Mouse (Mus musculus) common myeloid progenitor, adult 5-6 weeks (primary cell): ENCODE measurements around the gene Scml4. TPM values are rescaled to one million over a fixed set of nuclear protein-coding genes. Genes with fewer than 3 reads are reported as not detected.

Experiments used
- ATAC-seq: replicated peaks from 2 replicates; pipeline ENCODE4 v1.8.0; 2016; ENCODE audit warnings: low read depth, mild to moderate bottlenecking, moderate TSS enrichment, inconsistent platforms; ENCODE audit not compliant: poor library complexity, severe bottlenecking
- total RNA-seq: library from RNA; stranded (forward); fragments of 200-1000, 187-1606 nt; gene quantifications from 2 replicates; pipeline ENCODE4 v1.2.3, GENCODE M21; 2017

Gene Scml4
- 2.7 and 3.0 TPM in 2 replicates for total RNA-seq

DNA sequence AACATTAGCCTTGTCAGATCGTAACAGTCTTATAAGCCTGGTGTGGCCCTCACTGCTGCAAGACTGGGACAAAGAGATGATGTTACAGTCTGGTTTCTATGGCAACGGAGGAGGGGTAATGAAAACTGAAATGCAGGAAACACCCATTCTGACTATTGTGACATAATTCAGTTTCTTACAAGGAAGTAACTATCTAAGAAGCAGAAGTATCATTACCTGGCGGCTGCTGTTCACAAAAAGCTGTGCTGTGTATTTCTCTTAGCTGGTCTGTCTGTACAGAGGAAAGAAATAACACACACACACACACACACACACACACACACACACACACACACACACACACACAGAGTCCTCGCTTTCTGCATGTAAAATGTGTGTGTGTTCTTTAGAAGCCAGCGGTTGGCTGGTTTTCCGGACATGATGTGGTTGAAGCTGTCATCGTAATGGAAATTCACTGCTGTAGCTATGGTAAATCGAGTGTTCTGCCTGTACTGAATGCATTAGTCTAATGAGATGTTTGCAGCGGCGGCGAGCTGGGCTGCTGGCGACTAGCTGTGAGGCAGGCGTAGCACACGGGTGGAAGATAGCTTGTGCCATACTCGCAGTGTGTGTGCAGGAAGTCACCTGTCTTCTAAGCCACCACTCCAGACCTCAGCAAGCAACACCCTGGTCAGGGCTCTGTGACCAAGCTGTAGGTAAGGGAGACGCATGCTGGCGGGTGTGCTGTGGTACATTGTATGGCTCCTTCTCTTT lies at the start of gene Scml4:
Gene Scml4 (plus strand): TSS at position 212 of the 753 bp plus-strand sequence.
- ATAC-seq: peak; percentile 72

DNA sequence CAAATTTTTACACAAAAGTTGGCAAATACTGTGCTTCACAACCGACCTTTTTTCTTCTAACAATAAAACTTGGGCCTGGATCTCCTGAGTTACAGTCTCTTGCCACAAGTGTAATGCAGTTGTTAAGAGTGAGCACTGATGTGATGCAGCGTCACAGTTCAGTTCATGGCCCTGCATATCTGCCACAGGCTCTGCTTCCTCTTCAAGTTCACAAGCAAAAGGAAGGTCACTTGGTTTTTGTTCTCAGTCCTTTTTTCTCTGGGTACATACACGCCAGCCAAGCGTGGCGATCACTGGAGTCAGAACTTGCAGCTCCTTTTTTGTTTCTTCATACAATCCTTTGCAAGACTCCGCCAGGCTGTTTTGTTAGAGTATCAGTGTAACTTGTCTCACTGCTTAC lies 34.2 kb upstream of the Scml4 start:
- no peak for ATAC-seq

DNA sequence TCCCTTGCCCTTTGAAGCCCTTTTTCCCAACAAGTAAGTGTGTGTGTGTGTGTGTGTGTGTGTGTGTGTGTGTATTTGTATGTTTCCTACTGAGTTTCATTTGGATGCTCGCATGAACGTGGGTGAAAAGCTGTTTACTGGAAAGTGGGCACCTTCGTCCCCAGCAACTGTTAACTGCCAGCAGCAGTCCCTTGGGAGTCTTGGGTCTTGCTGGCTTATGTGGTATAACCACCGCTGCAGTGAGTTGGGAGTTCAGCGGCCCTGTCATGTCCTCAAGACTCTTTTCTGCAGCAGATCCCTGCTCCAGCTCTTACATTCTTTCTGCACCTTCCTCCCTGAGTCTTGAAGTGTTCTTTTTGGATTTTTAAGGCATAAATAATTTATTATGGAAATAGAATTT lies 33.0 kb upstream of the Scml4 start:
- ATAC-seq: no peak

DNA sequence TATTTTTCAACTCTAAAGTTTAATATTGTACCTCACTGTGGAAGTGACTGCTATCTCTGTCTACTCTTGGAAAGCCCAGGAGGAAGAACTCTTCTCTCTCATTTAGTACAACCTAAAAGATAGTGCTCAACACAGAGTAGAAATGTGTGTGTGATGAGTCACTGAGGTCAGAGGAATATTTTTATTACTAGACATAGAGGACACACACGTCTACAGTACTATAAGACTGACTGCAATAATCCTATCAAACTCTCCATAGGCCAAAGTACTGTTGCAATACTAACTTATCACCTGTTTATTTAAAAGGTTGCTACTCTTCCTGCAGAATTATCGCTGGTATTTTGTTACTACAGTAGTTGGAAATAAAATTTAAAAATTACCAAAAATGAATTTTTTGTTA lies 30.2 kb upstream of the Scml4 start:
- no peak for ATAC-seq

DNA sequence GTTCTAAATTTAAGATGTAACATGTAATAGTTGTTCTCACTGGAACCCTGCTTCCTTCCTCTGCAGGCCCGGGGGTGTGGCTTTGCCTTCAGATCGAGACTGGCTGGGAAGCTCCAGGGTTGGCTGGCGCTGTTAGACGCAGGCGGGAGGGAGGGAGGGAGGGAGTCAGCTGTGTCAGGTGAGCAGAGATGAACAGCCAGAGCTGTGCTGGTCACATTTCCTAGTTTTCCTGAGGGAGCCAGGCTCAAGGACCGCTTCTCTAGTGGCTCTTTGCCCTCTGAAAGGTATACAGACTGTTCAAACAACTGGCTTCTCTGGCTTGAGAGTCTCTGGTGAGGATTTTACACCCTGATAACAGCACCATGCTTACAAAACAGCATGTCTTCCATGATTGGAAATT lies 29.8 kb upstream of the Scml4 start:
- no peak for ATAC-seq

DNA sequence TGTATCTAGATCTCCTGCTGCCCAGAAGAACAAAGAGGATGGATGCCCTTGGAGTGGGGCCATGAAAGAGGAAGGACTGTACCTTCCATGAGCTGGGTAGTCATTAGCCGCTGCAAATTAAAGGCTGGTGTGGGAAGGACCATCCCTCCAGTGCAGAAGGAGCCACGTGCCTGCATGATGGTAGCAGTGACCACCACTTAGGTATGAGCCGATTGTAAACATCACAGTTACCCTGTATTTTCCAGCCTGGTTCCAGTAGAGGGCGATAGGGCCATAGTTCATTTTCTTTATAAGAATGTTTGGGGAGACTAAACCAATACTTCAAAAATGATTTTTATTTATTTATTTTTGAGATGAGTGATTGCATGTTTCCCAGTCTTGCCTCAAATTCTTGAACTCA lies 27.5 kb upstream of the Scml4 start:
- no peak for ATAC-seq

DNA sequence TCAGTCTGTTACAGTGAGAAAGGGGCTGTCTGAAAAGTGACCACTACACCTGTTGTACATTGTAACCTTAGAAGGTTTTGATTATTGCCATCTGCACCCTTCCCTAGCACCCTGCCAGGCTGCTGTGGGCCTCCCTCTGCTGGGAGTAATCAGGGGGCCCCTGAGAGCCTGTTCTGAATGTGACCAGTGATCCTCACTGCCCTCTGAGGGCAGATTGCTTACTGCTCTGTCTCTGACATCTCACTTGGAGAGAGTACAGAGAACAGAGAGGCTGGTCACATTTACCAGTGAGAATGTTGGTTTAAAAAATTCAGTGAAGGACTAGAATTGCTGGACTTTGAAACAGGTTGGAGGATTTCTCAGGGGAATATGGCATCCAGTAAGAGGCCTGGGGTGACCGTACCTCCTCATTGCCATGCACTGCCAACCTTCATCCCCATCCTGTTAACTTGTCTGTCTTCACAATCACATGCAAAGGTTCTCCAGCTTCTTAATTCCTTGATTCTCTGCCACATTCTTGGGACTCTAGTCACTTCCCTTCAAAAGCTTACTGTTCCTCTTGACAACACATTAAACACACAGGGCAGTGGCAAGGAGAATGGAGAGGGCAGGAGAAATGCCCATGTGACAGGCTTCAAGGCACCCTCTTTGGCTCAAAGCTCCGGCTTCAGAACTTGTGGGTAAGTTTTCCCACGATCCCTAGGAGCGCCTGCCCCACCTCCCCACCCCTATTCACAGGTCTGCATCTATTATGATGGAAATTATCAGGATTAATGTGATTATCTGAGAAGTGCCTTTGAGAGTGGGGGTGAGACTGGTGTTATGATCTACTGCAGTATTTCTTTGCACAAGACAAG lies 26.1 kb upstream of the Scml4 start:
- no peak for ATAC-seq

DNA sequence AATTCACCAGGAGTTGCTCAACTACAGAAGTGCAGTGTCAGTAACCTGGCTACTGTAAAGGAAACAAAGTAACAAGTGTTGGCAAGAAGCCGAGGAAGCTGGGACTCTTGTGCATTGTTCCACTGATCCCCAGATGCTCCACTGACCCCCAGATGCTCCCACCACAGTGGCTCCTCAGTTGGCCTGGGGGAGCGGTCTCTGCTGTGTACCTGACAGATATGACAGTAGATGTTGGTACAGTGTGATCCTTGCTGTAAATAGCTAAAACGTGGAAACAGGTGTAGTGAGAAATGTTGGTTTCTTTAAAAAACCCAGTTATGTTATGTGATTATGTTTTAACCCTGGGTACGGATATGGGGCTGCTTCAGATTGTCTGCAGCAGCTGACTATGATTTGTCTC lies 22.1 kb upstream of the Scml4 start:
- no peak for ATAC-seq

DNA sequence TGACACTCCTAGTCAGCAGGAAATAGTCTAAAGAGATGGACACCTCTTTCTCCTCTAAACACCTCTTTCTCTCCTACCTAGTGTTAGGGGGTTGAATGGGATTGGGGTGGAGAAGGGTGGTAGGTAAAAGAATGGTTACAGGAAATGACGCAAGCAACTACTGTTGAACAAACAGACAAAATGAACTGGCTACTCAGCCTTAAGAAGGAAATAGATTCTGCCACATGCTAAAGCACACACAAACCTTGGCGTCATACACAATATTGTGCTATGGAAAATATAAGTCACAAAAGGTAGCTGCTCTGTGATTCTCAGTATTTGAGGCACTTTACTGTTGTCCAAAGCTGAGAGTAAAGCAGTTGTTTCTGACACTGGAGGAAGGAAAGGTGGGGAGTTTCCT lies 21.4 kb upstream of the Scml4 start:
- no peak for ATAC-seq

DNA sequence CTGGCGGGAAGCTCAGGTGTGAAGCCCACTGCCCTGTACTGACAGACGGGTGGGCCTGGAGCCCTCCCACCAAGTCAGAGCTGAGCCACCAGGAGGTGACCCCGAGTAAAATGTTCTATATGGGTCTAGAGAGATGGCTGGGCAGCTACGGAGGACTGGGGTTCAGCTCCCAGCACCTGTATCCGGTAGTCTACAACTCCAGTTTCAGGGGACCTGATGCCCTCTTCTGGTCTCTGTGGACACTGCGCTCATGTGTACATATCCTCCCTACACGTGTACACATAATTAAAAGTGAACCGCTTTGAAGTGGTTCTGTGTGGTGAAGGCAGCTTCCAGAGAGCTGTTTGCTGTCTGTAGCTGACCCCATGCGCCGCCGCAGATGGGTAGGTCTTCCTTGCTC lies 20.1 kb upstream of the Scml4 start:
- ATAC-seq: no peak

DNA sequence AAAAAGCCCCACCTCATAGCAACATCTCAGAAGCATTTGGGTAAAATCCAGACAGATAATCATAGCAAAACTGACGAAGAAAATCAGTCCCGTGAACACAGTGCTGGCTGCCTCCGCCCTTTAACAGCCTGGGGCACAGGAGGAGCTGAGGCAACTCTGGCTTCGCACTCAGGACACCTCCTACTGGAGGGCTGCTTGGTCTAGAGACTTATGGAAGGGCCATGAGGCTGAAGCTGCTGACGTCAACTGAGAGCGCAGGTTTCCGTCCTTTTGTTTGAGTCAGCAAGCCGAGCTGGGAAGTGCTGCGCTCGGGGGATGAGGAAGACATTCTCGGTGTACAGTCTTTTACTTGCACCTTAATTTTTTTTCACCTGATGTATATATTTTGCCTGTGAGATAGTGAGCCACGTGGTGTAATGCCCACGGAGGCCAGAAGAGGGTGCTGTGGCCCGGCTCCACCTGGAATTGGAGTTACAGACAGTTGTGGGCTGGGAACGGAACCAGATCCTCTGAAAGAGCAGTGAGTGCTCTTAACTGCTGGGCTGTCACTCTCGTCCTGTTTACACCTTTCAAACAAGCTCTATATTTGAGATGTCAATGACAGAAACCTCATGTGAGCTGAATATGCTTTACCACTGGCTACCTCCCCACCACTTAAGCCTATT lies 18.5 kb upstream of the Scml4 start:
- peak; percentile 58 for ATAC-seq

DNA sequence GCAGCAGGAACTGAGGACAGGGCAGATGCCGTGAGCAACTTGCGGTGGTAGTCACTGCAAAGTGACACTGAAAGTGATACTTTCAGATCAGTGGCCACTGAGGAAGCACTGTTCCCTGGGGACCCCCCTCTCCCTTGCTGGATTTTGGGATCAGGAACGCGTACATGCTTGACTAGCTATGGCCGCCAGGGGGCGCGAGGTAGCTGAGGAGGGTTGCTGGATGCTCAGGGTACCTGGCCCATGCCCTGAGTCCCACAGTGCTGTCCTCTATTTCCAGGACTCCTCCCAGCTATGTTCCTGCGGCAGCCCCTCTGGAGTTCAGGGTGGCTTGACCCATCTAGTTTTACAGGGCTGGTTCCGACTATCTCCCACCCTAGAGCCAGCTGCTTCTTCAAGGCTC lies 17.8 kb upstream of the Scml4 start:
- ATAC-seq: peak; percentile 69

DNA sequence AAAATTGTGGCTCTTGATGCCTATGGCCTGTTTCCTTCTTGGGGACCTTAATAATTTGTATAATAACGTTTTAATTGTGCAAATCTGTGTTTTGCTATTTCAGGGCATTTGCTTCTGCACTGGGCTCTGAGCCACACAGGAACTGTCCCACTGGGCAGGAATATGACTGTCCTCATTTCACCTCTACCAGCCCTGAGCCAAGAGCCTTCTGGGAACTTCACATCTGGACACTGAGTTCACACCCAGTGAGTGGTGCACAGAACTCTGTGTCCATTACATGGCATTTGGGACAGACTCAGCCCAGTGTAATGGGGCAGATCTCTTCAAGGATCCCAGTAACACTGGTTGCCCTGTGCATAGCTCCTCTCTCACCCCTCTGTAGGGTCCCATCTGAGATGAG lies 16.8 kb upstream of the Scml4 start:
- no peak for ATAC-seq

DNA sequence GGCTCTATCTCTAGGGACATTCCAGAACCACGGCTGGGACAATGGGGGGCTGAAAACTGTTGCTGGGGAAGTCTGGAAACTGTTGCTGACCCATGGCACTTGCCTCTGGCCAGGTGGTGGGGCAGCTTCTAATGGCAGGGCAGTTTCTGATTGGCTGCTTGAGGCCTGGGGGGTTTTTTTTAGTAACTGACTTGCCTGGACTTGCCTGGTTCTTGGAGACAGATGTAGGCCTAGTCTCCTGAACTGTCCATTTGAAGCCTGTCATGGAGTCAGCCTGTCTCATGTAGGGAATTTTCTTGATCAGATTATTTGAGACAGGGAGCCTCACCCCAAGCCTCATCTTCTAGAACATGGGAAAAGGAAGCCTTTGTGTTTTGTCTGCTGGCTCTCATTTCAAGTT lies 14.7 kb upstream of the Scml4 start:
- no peak for ATAC-seq

DNA sequence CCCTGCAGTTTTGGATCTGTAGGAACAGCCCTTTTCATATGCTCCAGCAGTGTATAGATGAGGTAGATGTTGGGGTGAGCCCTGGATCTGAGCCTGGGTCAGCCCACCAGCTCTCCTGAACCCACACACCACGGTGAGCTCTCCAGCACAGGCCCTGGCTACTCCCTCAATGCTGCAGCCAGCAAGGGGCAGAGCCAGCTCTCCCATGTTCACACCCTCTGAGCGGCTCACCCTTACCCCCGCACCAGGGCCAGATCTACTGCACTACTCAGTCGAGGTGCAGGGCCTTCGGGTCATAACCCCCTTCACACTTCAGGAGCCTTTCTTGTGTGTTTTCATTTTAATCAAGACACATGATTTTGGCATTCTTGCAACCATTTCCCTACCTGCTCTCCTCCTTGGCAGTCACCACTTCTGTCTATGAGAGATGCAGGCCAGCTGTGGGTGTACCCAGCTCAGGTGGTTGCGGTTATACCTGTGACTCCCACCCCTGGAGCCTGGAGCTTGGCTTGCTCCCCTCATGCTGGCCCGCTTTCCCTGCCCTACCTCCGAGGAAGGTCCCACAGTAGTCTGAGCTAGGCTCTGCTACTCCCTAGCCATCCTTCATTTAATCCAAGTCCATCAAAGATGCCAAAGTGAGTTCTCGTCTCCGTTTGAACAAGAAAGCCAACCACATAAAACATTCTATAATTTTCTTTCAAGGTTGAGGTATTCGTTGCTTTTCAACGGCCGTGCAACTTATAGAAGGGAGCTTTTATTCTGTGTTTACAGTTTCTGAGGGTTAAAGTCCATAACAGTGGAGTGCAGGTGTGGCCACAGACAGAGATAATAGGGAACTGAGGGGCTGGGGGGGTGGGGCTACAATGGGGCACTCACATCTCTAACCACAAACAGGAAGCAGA lies 11.7 kb upstream of the Scml4 start:
- ATAC-seq: no peak

DNA sequence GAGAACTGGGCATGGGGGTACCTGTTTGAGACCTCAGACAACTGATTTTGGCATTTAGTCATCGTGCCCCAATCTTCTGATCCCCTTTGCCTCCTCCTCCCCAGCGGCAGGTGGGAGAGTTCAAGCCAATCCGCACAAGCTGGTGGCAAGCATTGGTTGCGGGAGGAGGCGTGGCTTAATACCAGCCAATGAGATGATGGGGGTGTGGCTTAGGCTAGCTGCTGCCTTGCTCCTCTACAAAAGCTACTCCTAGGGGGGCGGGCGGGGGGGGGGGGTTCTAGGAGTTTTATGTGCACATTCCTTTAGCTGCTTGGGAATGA lies 11.1 kb upstream of the Scml4 start:
- no peak for ATAC-seq

DNA sequence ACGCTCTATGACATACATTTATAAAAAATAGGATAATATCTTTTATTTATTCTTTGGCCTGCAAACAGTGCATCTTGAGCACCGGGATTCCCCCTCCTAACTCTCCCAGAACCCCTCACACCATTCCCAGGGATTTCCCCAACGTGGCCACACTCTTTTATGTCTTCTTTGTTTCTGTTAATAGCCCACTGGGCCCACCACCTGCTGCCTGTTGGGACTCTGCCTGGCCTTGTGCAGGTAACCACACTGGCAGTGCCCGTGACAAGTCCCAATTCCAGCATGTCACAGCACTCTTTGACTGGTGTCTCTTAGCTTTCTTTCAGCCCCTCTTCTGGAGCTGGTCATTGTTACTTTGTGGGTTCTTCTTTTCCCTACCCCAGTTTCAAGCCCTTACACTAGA lies 5.3 kb upstream of the Scml4 start:
- no peak for ATAC-seq

DNA sequence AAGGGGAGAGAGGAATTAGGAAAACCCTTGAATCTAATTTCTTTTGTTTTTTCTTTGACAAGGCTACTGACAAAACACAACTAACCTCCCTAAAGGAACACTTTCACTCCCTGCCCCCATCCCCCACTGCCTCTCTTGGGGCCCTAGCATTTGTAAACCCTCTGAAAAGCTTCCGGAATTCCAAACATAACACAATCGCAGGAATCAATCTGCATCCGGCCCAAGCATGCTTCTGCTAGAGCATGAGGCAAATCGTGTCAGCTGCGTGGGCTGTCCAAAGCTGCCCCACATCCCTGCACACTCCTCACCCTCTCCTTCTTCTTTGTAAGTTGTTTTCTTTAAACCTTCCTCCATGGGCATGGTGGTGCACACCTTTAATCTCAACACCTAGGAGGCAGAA lies 4.9 kb upstream of the Scml4 start:
- no peak for ATAC-seq

DNA sequence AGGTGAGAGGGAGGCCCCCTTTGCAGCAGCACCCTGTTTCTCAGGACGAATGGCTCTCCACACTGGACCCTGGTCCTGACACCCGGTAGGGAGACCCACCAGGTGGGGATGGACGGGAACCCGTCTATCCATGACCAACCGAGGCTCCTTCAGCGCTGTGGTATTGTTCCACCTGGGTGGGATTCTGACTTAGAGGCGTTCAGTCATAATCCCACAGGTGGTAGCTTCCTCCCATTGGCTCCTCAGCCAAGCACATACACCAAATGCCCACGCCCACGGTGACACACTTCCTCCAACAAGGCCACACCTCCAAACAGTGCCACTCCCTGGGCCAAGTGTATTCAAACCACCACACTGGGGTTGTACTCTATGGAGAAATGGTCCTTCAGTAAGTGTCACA lies 3.6 kb upstream of the Scml4 start:
- ATAC-seq: no peak

DNA sequence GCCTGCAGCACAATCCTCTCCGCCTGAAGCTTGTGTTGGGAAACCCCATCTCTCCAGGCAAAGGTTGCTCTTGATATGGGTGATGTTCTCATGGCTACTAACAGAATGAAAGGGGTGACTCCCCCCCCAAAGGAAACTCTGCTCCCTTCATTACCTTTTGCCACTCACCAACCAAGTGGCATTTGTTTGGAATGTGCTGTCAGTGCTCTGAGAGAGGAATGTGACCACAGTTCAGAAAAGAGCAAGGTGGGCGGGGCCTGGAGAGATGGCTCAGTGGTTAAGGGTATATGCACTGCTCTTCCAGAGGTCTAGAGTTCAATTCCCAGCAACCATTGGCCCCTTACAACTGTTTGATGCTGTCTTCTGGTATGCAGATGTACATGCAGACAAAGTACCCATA lies 3.1 kb upstream of the Scml4 start:
- ATAC-seq: no peak
